Mouse (Mus musculus) adrenal gland, adult 8-10 months (tissue): ENCODE data around the gene Mdm2. TPM values are rescaled to one million over a fixed set of nuclear protein-coding genes. Genes with fewer than 3 reads are reported as not detected.

Source experiments
- DNase-seq: peaks from one replicate; pipeline ENCODE4 v3.0.0; 2022
- total RNA-seq, 4 experiments: library from RNA; stranded (reverse); gene quantifications; 2 replicates each; pipeline ENCODE4 v1.2.4; 2022

Gene Mdm2
- total RNA-seq, 4 experiments from 2014 or later, result 51.0 to 82.1 (median 68.5) TPM

GRCm38 (mm10) chr10:117681999-117682857 is 28.3 kb downstream of the Mdm2 start:
- DNase-seq, result no peak

GRCm38 (mm10) chr10:117681543-117681942 is 29.0 kb downstream of the Mdm2 start:
- no peak for DNase-seq

DNA sequence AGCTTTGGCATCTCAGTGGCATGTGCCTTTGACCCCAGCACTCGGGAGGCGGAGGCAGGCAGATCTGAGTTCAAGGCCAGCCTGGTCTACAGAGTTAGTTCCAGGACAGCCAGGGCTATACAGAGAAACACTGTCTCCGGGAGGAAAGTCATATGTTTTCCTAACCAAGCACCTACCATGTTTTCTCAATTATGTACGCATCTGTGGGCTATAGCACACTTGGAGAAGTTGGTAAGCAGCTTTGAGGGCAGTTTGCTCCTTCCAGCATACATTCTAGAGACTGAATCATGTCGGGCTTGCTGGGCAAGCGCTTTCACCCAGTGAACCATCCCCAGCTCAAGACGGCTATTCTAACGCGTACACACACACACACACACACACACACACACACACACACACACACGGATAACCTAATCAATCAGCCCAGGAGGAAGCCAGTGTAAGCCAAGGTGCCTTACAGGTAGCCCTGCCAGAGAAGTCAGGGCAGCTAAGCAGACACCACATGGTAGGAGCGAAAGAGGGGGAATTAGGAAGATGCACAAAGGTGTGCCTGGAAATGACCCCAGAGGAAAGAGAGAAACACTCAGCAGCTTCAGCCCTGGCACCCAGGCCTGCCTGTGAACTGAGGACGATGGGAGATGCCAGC is 29.6 kb downstream of the Mdm2 start:
- DNase-seq, result no peak

- DNase-seq, result no peak
These were observed 30.5 kb downstream of the Mdm2 start for GRCm38 (mm10) chr10:117679963-117680473.

DNA sequence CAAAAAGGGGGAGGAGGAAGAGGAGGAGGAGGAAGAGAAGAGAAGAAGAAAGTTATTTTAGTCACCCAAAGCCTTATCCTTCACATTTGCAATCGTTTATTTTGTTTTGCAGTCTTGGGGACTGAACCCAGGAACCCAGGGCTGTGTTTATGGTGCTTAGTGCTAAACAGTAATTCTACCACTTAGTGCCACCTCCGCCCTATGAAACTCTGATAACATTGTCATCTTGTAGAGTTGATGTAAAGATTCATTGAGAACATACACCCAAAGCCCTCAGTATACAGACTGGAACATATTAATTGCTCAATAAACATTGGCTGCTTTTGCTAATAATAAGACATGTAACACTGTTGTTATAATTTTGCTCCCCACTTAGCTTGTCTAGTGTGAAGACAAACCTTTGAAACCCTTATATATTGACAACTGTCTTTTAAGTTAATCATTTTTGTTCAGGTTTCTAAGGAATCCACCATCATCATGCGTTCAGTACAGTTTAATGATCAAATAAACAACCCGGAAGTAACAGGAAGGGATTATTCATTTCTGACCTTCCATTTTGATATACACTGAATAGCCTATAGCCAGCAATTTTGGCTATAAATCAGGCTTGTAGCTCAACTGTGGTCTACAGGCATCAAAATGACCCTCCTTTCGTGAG is 31.4 kb downstream of the Mdm2 start:
- DNase-seq, result no peak

DNA sequence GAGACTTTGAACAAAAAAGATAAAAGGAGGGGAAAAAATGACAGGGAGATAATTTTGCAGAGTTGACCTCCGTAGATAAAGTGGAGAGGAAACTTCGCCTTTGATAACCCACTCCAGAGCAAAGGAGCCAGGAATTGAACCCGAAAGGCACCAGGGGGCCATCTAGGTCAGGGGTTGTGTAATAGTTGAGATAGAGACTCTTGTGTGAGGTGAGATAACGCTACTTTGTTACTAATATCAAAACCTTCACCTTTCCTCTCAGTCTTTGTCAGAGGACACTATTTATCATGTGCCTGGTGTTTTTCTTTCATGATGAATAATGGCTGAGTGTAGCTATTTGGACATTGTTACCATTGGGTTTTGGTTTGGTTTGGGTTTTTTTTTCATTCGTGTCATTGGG is 32.2 kb downstream of the Mdm2 start:
- DNase-seq, result no peak

- peak; percentile 34 for DNase-seq
These were observed 32.9 kb downstream of the Mdm2 start for GRCm38 (mm10) chr10:117677494-117678236.

- no peak for DNase-seq
These were observed 33.8 kb downstream of the Mdm2 start for GRCm38 (mm10) chr10:117676644-117677313.

DNA sequence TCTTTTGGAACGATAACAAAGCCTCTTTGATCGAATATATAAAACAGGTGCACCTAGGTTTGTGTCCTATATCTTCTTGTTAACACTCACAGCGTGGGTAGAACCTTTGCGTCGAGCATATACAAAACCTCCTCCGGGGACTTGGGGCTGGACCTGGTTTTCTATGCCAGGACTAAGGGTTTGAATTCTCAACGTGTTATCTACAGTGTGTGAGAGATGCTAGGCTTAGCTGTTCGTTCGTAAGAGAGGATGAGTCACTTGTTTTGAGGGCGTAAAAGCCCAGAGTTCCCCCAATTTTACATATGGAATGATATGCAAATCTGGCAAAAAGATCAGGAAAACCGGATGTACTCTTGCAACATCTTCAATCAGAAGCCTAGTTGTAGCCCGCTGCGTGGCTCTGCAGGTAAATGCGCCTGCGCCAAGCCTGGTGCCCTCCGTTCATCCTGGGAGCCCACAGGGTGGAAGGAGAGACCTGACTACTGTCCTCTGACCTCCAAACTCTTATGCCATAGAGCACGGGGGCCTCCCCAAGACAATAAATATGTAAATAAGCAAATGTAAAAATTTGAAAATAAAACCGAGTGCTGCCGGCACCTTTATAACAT is 34.4 kb downstream of the Mdm2 start:
- no peak for DNase-seq

DNA sequence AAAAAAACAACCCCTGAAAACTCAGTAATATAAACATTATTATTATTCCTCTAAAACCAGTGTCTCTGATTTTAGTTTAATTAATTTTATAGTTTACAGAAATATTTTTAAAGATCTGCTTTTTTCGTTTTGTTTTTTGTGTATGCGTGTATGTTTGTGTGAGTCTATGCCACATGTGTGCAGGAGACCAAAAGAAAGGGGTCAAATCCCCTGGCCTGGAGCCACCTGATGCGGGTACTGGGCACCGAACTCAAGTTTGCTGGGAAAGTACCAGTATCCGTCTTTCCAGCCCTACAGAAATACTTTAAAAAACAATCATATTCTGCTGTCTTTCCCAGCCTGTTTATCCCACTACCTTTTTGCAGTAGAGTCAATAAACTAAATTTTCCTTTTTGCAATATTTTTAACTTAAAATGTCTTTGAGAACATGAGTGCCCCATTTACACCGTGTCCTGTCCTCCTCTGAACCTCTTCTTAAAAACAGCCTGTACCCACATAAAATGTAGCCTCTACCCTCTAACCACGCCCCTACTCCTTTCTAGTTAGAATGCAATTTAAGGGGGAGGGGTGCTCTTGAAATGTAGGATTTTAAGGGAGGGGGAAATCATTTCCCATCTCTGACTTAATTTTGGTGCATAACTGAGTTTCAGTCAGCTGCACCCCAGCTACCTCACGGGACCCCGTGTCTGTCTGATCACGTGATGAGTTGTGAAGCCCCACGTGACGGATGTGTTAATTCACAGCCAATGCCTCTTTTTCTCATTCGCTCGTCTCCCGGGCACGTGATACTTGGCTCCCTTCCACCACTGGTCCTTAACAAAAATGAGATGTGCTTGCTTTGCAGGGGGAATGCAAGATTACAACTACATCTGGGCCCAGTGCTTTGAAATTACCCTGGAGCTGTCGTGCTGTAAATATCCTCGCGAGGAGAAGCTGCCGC is 35.2 kb downstream of the Mdm2 start:
- peak; percentile 35 for DNase-seq

GRCm38 (mm10) chr10:117674359-117675019 is 36.1 kb downstream of the Mdm2 start:
- DNase-seq, result no peak

- DNase-seq, result no peak
These were observed 36.6 kb downstream of the Mdm2 start for GRCm38 (mm10) chr10:117673913-117674312.

DNA sequence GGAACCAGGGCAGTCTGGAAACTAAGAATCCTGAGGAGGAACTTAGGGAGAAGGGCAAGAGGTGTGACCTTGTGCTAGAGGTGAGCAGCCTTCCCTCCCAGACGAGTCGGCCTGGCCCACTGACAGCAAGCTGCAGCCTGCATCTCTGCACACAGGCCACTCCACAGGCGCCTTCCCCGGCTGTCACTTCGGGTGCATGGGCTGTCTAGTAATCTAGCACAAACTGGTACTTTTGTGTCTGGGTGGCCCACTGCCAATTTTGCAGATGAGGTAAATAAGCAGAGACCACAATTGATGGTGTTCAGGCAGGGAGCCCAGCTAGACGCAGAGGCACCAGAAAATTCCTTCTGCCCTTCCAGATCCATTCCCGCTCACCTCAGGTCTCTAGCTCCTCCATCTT is 37.9 kb downstream of the Mdm2 start:
- DNase-seq, result no peak

- no peak for DNase-seq
These were observed 38.5 kb downstream of the Mdm2 start for GRCm38 (mm10) chr10:117671930-117672666.

- DNase-seq, result no peak
These were observed 39.3 kb downstream of the Mdm2 start for GRCm38 (mm10) chr10:117671266-117671665.

DNA sequence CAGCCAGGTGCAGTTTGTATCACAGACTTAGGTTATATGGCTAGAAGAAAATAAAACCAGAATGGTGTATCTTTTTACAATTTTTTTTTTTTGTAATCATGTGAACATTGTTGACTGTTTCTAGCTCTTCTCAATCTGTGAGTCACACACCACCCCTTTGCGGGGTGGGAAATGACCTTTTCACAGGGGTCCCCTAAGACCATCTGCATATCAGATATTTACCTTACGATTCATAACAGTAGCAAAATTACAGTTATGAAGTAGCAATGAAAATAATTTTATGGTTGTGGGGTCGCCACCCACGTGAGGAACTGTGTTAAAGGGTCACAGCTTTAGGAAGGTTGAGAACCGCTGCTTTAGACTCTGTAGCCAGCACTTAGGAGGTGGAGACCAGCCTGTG is 39.8 kb downstream of the Mdm2 start:
- no peak for DNase-seq

GRCm38 (mm10) chr10:117670092-117670491 is 40.5 kb downstream of the Mdm2 start:
- no peak for DNase-seq

GRCm38 (mm10) chr10:117669449-117670090 is 41.0 kb downstream of the Mdm2 start:
- DNase-seq, result no peak
